Mouse (Mus musculus) retina, postnatal 1 day (tissue): ENCODE results near the gene Atr.
"Not testable (repeated sequence)": the region's sequence is repeated elsewhere in the genome, so short reads cannot be mapped to it uniquely, and the experiment has no call there.

Source experiments
- DNase-seq: peaks from one replicate; pipeline ENCODE4 v3.0.0-alpha.2; 2012

The Atr gene

GRCm38 (mm10) chr9:95953658-95954057, 96.3 kb downstream of the Atr start:
- peak; percentile 11 for DNase-seq

- no peak for DNase-seq
Observed at GRCm38 (mm10) chr9:95954226-95954584, 96.8 kb downstream of the Atr start.

- peak; percentile 96 for DNase-seq
Observed at GRCm38 (mm10) chr9:95954585-95955461, 97.4 kb downstream of the Atr start, which contains the start of gene Xrn1. TSS of gene Xrn1 (plus strand) at chr9:95954760.

GRCm38 (mm10) chr9:95957611-95958010, 100.2 kb downstream of the Atr start:
- no peak for DNase-seq

- DNase-seq = no peak
Observed at GRCm38 (mm10) chr9:95958041-95958730, 100.8 kb downstream of the Atr start.

- DNase-seq = not testable (repeated sequence)
Observed at GRCm38 (mm10) chr9:95958731-95959105, 101.3 kb downstream of the Atr start.

GRCm38 (mm10) chr9:95959246-95959645, 101.8 kb downstream of the Atr start:
- no peak for DNase-seq

- no peak for DNase-seq
Observed at GRCm38 (mm10) chr9:95959732-95960428, 102.5 kb downstream of the Atr start.

GRCm38 (mm10) chr9:95961058-95961457, 103.7 kb downstream of the Atr start:
- no peak for DNase-seq

GRCm38 (mm10) chr9:95964037-95964436, 106.6 kb downstream of the Atr start:
- no peak for DNase-seq

- DNase-seq = no peak
Observed at GRCm38 (mm10) chr9:95978279-95978678, 120.9 kb downstream of the Atr start.

- no peak for DNase-seq
Observed at GRCm38 (mm10) chr9:95979896-95980295, 122.5 kb downstream of the Atr start.

- DNase-seq = no peak
Observed at GRCm38 (mm10) chr9:95992255-95992654, 134.9 kb downstream of the Atr start.
